Mouse (Mus musculus): ENCODE measurements around the gene Sbk1.

The Sbk1 gene

DNA sequence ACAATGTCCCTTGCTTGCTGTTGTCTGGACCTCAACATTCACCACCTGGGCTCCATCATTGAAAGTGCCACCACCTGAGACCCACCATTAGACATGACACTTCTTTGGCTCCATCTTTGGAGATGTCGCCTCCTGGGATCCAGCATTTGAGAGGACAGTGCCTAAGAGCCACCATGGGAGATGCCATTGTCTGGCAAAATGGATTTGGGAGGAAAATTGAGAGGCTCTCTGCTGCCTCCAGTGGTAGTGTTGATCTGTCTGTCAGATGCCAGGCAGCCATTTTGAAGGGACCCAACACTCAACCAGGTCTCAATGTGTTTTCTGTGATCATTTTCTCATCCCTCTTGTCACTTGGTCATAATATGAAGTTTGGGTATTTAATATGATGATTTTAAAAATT, 63.1 kb downstream of the Sbk1 start:
- no peak for DNase-seq (ENCODE audit: low spot score in 2 of 2)

DNA sequence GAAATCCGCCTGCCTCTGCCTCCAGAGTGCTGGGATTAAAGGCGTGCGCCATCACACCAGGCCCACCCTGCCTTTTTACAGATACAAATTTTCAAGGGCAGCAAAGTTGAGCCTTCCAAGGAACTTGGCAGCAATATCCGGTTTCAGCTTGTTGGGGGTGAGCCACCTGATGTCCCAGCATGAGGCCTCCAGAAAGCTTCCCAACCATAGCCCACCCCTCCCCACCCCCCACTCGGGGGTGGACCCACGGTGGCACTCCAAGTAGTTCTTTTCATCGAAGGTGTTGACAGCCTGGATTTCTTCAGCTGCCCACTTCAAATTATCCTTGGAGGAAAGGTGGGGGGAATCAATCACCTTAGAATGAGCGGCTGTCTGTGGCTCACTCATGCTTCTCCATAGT, 66.5 kb downstream of the Sbk1 start:
- no peak for DNase-seq (ENCODE audit: low spot score in 2 of 2)

DNA sequence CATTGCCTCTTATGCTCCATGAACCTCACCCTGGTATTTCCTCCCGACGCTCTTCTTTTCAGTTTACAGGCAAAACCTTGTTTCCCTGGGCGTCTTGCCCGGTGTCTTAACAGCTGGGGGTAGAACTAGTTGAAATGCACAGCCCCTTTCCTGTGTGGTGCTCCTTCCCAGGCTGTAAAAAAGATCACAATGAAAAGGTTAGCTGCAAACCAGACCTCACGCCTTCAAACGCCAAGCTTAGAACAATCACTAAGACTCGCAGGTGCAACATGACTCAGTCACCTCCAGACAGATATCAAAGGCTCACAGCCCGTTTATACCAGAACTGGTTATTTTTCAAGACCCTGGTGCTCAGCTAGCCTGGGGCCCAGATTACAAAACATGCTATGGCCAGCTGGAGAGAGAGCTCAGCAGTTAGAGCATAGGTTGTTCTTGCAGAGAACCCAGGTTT, 67.1 kb downstream of the Sbk1 start:
- DNase-seq (ENCODE audit: low spot score in 2 of 2) = no peak

DNA sequence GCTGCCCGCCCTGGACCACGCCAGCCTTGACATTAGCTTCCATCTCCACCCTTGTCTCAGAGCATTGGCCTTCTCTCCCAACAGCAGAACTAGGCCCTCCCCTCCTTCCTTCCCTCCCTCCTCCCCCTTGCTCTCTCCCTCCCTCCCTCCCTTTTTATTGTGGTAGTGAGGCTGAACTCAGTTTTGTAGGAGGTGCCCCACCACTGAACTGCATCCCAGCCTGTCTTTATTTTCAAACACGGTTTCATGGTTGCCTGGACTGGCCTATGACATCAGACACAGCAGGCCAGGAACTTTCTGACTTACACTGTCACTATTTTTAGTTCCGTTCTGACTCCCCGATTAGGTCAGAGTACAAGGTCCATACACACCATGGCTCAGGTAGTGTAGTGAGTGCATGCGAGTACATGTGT, 67.8 kb downstream of the Sbk1 start:
- no peak for DNase-seq (ENCODE audit: low spot score in 2 of 2)

DNA sequence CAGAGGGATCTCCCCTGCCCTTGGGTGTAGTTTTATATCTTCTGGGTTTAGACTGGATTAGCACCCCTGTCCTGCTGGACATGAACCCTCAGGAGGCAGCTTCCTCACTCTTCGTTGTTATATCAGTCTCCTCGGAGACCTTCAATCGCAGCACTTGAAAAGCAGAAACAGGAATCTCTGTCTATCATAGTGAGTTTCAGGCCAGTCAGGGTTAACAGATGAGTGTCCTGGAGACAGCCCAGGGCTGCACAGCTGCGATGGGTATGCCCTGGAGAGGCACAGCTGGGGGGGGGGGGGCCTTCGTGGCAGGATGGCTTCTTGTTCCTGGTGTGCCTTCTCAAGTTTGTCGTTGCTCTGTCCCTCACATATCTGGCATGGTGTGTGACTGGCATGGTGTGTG, 68.5 kb downstream of the Sbk1 start:
- DNase-seq (ENCODE audit: low spot score in 2 of 2) = no peak
